Mouse (Mus musculus): ENCODE results near the gene Eps15l1. TPM values are rescaled to one million over a fixed set of nuclear protein-coding genes. Genes with fewer than 3 reads are reported as not detected.
A peak's percentile ranks its signal among the peaks of the same experiment; 100 is the strongest.

The Eps15l1 gene
- polyA plus RNA-seq, 1 experiment from 2014 or later: 20.7 TPM

GRCm38 (mm10) chr8:72300654-72301400, 120.4 kb downstream of the Eps15l1 start:
- H3K9me3 ChIP-seq (ENCODE audit: control insufficient read depth, low read length): no peaks in the 10 kb centered on the region
- H3K27me3 ChIP-seq (ENCODE audit: control insufficient read depth, insufficient read depth, low read length): no peaks in the 10 kb centered on the region
- ATAC-seq (ENCODE audit: low FRiP score, low TSS enrichment): no peak
- no peaks in the 10 kb centered on the region for H3K4me1 ChIP-seq (replicated peaks; ENCODE audit: control insufficient read depth, insufficient read depth)
- DNase-seq (ENCODE audit: low spot score): no peak
- WGBS: 77% methylated on average over 9 of the region's 9 CpGs
- no peaks in the 10 kb centered on the region for H3K36me3 ChIP-seq (ENCODE audit: control insufficient read depth, insufficient read depth, low read length)
- no peak overlapping the region for H3K4me3 ChIP-seq (ENCODE audit: low read depth, low read length)
- no peak overlapping the region for H3K9ac ChIP-seq (ENCODE audit: low read length)
- no peak for TF ChIP-seq EP300 (optimal IDR thresholded peaks at IDR 0.05)
- TF ChIP-seq CTCF (IDR thresholded peaks at IDR 0.05; ENCODE audit: low read depth): no peak
- no peak overlapping the region for H3K27ac ChIP-seq (replicated peaks)
- H3K4me2 ChIP-seq (replicated peaks; ENCODE audit: low read depth): no peak overlapping the region

- no peaks in the 10 kb centered on the region for H3K4me1 ChIP-seq (replicated peaks; ENCODE audit: control insufficient read depth, insufficient read depth)
- H3K9ac ChIP-seq (ENCODE audit: low read length): no peak overlapping the region
- TF ChIP-seq EP300 (optimal IDR thresholded peaks at IDR 0.05) (no peak), CTCF (IDR thresholded peaks at IDR 0.05; ENCODE audit: low read depth) (no peak)
- H3K4me2 ChIP-seq (replicated peaks; ENCODE audit: low read depth): no peak overlapping the region
- H3K27ac ChIP-seq (replicated peaks): no peak overlapping the region
- H3K36me3 ChIP-seq (ENCODE audit: control insufficient read depth, insufficient read depth, low read length): no peaks in the 10 kb centered on the region
- H3K9me3 ChIP-seq (ENCODE audit: control insufficient read depth, low read length): no peaks in the 10 kb centered on the region
- H3K4me3 ChIP-seq (ENCODE audit: low read depth, low read length): no peak overlapping the region
- no peak for ATAC-seq (ENCODE audit: low FRiP score, low TSS enrichment)
- H3K27me3 ChIP-seq (ENCODE audit: control insufficient read depth, insufficient read depth, low read length): no peaks in the 10 kb centered on the region
- 88% methylated on average over 1 of the region's 1 CpGs for WGBS
- no peak for DNase-seq (ENCODE audit: low spot score)
Observed at GRCm38 (mm10) chr8:72298928-72299327, 122.3 kb downstream of the Eps15l1 start.

GRCm38 (mm10) chr8:72296561-72296960, 124.7 kb downstream of the Eps15l1 start:
- Histone ChIP-seq H3K4me1 (replicated peaks; ENCODE audit: control insufficient read depth, insufficient read depth) (no peaks in the 10 kb centered on the region), H3K9ac (ENCODE audit: low read length) (no peak overlapping the region), H3K4me3 (ENCODE audit: low read depth, low read length) (no peak overlapping the region), H3K27me3 (ENCODE audit: control insufficient read depth, insufficient read depth, low read length) (no peaks in the 10 kb centered on the region), H3K9me3 (ENCODE audit: control insufficient read depth, low read length) (no peaks in the 10 kb centered on the region), H3K4me2 (replicated peaks; ENCODE audit: low read depth) (no peak overlapping the region), H3K27ac (replicated peaks) (no peak overlapping the region), H3K36me3 (ENCODE audit: control insufficient read depth, insufficient read depth, low read length) (no peaks in the 10 kb centered on the region)
- no peak for TF ChIP-seq EP300 (optimal IDR thresholded peaks at IDR 0.05)
- TF ChIP-seq CTCF (IDR thresholded peaks at IDR 0.05; ENCODE audit: low read depth): no peak
- ATAC-seq (ENCODE audit: low FRiP score, low TSS enrichment): no peak
- WGBS: 90% methylated on average over 8 of the region's 8 CpGs
- no peak for DNase-seq (ENCODE audit: low spot score)

- Histone ChIP-seq H3K9me3 (ENCODE audit: control insufficient read depth, low read length) (no peaks in the 10 kb centered on the region), H3K4me2 (replicated peaks; ENCODE audit: low read depth) (no peak overlapping the region)
- peak; percentile 58 for DNase-seq (ENCODE audit: low spot score)
Observed at GRCm38 (mm10) chr8:72295679-72296078, 125.6 kb downstream of the Eps15l1 start.

GRCm38 (mm10) chr8:72295125-72295524, 126.1 kb downstream of the Eps15l1 start:
- ATAC-seq (ENCODE audit: low FRiP score, low TSS enrichment) (no peak), DNase-seq (ENCODE audit: low spot score) (no peak)
- no peaks in the 10 kb centered on the region for H3K36me3 ChIP-seq (ENCODE audit: control insufficient read depth, insufficient read depth, low read length)
- no peaks in the 10 kb centered on the region for H3K4me1 ChIP-seq (replicated peaks; ENCODE audit: control insufficient read depth, insufficient read depth)
- H3K27me3 ChIP-seq (ENCODE audit: control insufficient read depth, insufficient read depth, low read length): no peaks in the 10 kb centered on the region
- H3K4me3 ChIP-seq (ENCODE audit: low read depth, low read length): no peak overlapping the region
- TF ChIP-seq CTCF (IDR thresholded peaks at IDR 0.05; ENCODE audit: low read depth): no peak
- TF ChIP-seq EP300 (optimal IDR thresholded peaks at IDR 0.05): no peak
- no peak overlapping the region for H3K4me2 ChIP-seq (replicated peaks; ENCODE audit: low read depth)
- H3K27ac ChIP-seq (replicated peaks): peak overlapping the region; percentile 71
- no peak overlapping the region for H3K9ac ChIP-seq (ENCODE audit: low read length)
- H3K9me3 ChIP-seq (ENCODE audit: control insufficient read depth, low read length): no peaks in the 10 kb centered on the region
- 58% methylated on average over 3 of the region's 3 CpGs for WGBS

More at GRCm38 (mm10) chr8:72295679-72296078, 125.6 kb downstream of the Eps15l1 start:
- no peaks in the 10 kb centered on the region for H3K36me3 ChIP-seq (ENCODE audit: control insufficient read depth, insufficient read depth, low read length)
- TF ChIP-seq CTCF (IDR thresholded peaks at IDR 0.05; ENCODE audit: low read depth) (peak; percentile 33; the same call in 1 of the 2 replicates), EP300 (optimal IDR thresholded peaks at IDR 0.05) (peak; percentile 88)
- H3K27me3 ChIP-seq (ENCODE audit: control insufficient read depth, insufficient read depth, low read length): no peaks in the 10 kb centered on the region
- ATAC-seq (ENCODE audit: low FRiP score, low TSS enrichment): peak; percentile 95
- H3K4me1 ChIP-seq (replicated peaks; ENCODE audit: control insufficient read depth, insufficient read depth): no peaks in the 10 kb centered on the region
- no peak overlapping the region for H3K4me3 ChIP-seq (ENCODE audit: low read depth, low read length)
- 27% methylated on average over 8 of the region's 8 CpGs for WGBS
- H3K27ac ChIP-seq (replicated peaks): peak overlapping the region; percentile 76
- H3K9ac ChIP-seq (ENCODE audit: low read length): no peak overlapping the region

GRCm38 (mm10) chr8:72293309-72293708, 128.0 kb downstream of the Eps15l1 start:
- no peak overlapping the region for H3K9ac ChIP-seq (ENCODE audit: low read length)
- H3K4me3 ChIP-seq (ENCODE audit: low read depth, low read length): no peak overlapping the region
- H3K27me3 ChIP-seq (ENCODE audit: control insufficient read depth, insufficient read depth, low read length): no peaks in the 10 kb centered on the region
- no peak for ATAC-seq (ENCODE audit: low FRiP score, low TSS enrichment)
- DNase-seq (ENCODE audit: low spot score): no peak
- TF ChIP-seq CTCF (IDR thresholded peaks at IDR 0.05; ENCODE audit: low read depth) (peak; percentile 30), EP300 (optimal IDR thresholded peaks at IDR 0.05) (no peak)
- no peaks in the 10 kb centered on the region for H3K4me1 ChIP-seq (replicated peaks; ENCODE audit: control insufficient read depth, insufficient read depth)
- H3K9me3 ChIP-seq (ENCODE audit: control insufficient read depth, low read length): no peaks in the 10 kb centered on the region
- H3K4me2 ChIP-seq (replicated peaks; ENCODE audit: low read depth): no peak overlapping the region
- H3K36me3 ChIP-seq (ENCODE audit: control insufficient read depth, insufficient read depth, low read length): no peaks in the 10 kb centered on the region
- no peak overlapping the region for H3K27ac ChIP-seq (replicated peaks)
